Mouse (Mus musculus): ENCODE data around the gene Sun1. TPM values are rescaled to one million over a fixed set of nuclear protein-coding genes. Genes with fewer than 3 reads are reported as not detected.

Sun1 gene
- polyA plus RNA-seq (2015; fragmentation: Nextera tagmentation; extraction: Ambion mirVana): 43.6 and 44.7 TPM in 2 replicates

GRCm38 (mm10) chr5:139199995-139200769 lies at the start of gene Sun1:
Gene Sun1 (plus strand): TSS chr5:139200637.
- H3K9ac ChIP-seq: peak within 1 kb of the TSS; percentile 95
- no peaks in the 10 kb centered on the region for H3K9me3 ChIP-seq
- ATAC-seq (ENCODE audit: low FRiP score): peak; percentile 99
- H3K27ac ChIP-seq: peak within 1 kb of the TSS; percentile 88
- no peaks in the 10 kb centered on the region for H3K36me3 ChIP-seq
- H3K4me1 ChIP-seq (replicated peaks): peaks cover 35% of the 10 kb centered on the region
- WGBS: 1% methylated on average over 63 of the region's 64 CpGs
- peak within 1 kb of the TSS; percentile 88 for H3K4me2 ChIP-seq
- peak within 1 kb of the TSS; percentile 80 for H3K4me3 ChIP-seq
- H3K27me3 ChIP-seq: no peaks in the 10 kb centered on the region

GRCm38 (mm10) chr5:139160899-139161298 lies 39.5 kb upstream of the Sun1 start:
- Histone ChIP-seq H3K27ac (no peak overlapping the region), H3K27me3 (no peaks in the 10 kb centered on the region), H3K9ac (no peak overlapping the region), H3K4me1 (replicated peaks) (no peaks in the 10 kb centered on the region), H3K9me3 (no peaks in the 10 kb centered on the region), H3K4me3 (no peak overlapping the region), H3K36me3 (peaks cover 77% of the 10 kb centered on the region), H3K4me2 (no peak overlapping the region)
- ATAC-seq (ENCODE audit: low FRiP score): no peak
- WGBS: 92% methylated on average over 8 of the region's 8 CpGs

GRCm38 (mm10) chr5:139161632-139162031 lies 38.8 kb upstream of the Sun1 start:
- no peak overlapping the region for H3K4me2 ChIP-seq
- no peaks in the 10 kb centered on the region for H3K27me3 ChIP-seq
- 96% methylated on average over 10 of the region's 10 CpGs for WGBS
- no peak overlapping the region for H3K9ac ChIP-seq
- H3K4me1 ChIP-seq (replicated peaks): no peaks in the 10 kb centered on the region
- no peak overlapping the region for H3K27ac ChIP-seq
- no peak for ATAC-seq (ENCODE audit: low FRiP score)
- H3K4me3 ChIP-seq: no peak overlapping the region
- H3K36me3 ChIP-seq: peaks cover 78% of the 10 kb centered on the region
- H3K9me3 ChIP-seq: no peaks in the 10 kb centered on the region

- no peaks in the 10 kb centered on the region for H3K9me3 ChIP-seq
- no peak overlapping the region for H3K4me3 ChIP-seq
- H3K36me3 ChIP-seq: peaks cover 97% of the 10 kb centered on the region
- no peaks in the 10 kb centered on the region for H3K4me1 ChIP-seq (replicated peaks)
- no peak for ATAC-seq (ENCODE audit: low FRiP score)
- no peak overlapping the region for H3K27ac ChIP-seq
- no peaks in the 10 kb centered on the region for H3K27me3 ChIP-seq
- H3K9ac ChIP-seq: no peak overlapping the region
- 93% methylated on average over 6 of the region's 6 CpGs for WGBS
- no peak overlapping the region for H3K4me2 ChIP-seq
These were observed 33.6 kb upstream of the Sun1 start for GRCm38 (mm10) chr5:139166781-139167361.

DNA sequence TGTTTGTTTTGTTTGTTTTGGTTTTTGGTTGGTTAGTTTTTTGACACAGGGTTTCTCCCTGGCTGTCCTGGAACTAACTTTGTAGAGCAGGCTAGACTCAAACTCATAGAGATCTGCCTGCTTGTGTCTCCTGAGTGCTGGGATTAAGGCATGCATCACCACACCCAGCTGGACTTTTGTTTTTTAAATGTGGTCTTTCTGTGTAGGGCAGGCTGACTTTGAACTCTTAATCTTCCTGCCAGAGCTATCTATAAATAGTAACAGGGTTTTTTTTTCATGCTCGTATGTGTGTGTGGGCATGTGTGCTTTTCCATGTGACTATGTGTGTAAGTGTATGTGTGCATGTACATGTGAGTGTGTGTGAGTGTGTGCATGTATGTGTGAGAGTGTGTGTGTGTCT lies 32.9 kb upstream of the Sun1 start:
- H3K4me2 ChIP-seq: no peak overlapping the region
- no peaks in the 10 kb centered on the region for H3K27me3 ChIP-seq
- H3K9me3 ChIP-seq: no peaks in the 10 kb centered on the region
- ATAC-seq (ENCODE audit: low FRiP score): no peak
- 85% methylated on average over 1 of the region's 1 CpGs for WGBS
- H3K4me3 ChIP-seq: no peak overlapping the region
- no peak overlapping the region for H3K27ac ChIP-seq
- H3K9ac ChIP-seq: no peak overlapping the region
- H3K36me3 ChIP-seq: peaks cover 97% of the 10 kb centered on the region
- no peaks in the 10 kb centered on the region for H3K4me1 ChIP-seq (replicated peaks)

DNA sequence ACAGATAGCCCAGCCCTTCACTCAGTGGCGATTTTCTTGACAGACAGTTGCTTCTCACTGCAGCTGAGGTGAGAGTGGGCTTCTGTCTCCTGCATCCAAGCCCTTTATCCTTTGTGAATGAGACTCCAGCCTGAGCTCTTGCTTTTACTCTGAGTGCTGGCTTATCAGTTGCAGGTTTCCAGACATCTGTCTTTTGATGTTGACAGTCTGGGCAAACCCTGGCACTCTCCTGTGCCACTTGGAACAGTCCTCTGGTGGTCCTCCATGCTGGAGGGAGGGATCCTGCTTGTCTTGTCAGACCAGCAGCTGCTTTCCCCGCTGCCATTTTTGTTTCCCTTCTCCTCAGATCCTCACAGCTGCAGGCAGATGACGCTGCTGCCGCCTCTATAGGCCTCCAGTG lies 28.5 kb upstream of the Sun1 start:
- ATAC-seq (ENCODE audit: low FRiP score): no peak
- H3K27ac ChIP-seq: no peak overlapping the region
- no peaks in the 10 kb centered on the region for H3K9me3 ChIP-seq
- no peak overlapping the region for H3K4me2 ChIP-seq
- WGBS: 94% methylated on average over 4 of the region's 4 CpGs
- peaks cover 14% of the 10 kb centered on the region for H3K4me1 ChIP-seq (replicated peaks)
- H3K27me3 ChIP-seq: no peaks in the 10 kb centered on the region
- no peak overlapping the region for H3K9ac ChIP-seq
- H3K36me3 ChIP-seq: peaks cover 87% of the 10 kb centered on the region
- H3K4me3 ChIP-seq: no peak overlapping the region

- H3K4me1 ChIP-seq (replicated peaks): peaks cover 14% of the 10 kb centered on the region
- no peak overlapping the region for H3K4me3 ChIP-seq
- ATAC-seq (ENCODE audit: low FRiP score): no peak
- peak overlapping the region; percentile 1; the same call in 1 of the 2 replicates for H3K9ac ChIP-seq
- peaks cover 77% of the 10 kb centered on the region for H3K36me3 ChIP-seq
- 75% methylated on average over 10 of the region's 10 CpGs for WGBS
- H3K27ac ChIP-seq: peak overlapping the region; percentile 35; the same call in 1 of the 2 replicates
- no peak overlapping the region for H3K4me2 ChIP-seq
- H3K27me3 ChIP-seq: no peaks in the 10 kb centered on the region
- H3K9me3 ChIP-seq: no peaks in the 10 kb centered on the region
These were observed 26.3 kb upstream of the Sun1 start for GRCm38 (mm10) chr5:139174141-139174540.

- Histone ChIP-seq H3K4me3 (no peak overlapping the region), H3K27me3 (no peaks in the 10 kb centered on the region), H3K9ac (no peak overlapping the region), H3K4me1 (replicated peaks) (peaks cover 14% of the 10 kb centered on the region), H3K4me2 (no peak overlapping the region), H3K27ac (peak overlapping the region; percentile 48), H3K9me3 (no peaks in the 10 kb centered on the region), H3K36me3 (peaks cover 76% of the 10 kb centered on the region)
- 66% methylated on average over 9 of the region's 10 CpGs for WGBS
- ATAC-seq (ENCODE audit: low FRiP score): no peak
These were observed 25.6 kb upstream of the Sun1 start for GRCm38 (mm10) chr5:139174556-139175547.

- H3K4me3 ChIP-seq: no peak overlapping the region
- H3K4me1 ChIP-seq (replicated peaks): peaks cover 11% of the 10 kb centered on the region
- H3K27ac ChIP-seq: no peak overlapping the region
- H3K36me3 ChIP-seq: peaks cover 78% of the 10 kb centered on the region
- peak; percentile 88; the same call in 1 of the 2 replicates for ATAC-seq (ENCODE audit: low FRiP score)
- 31% methylated on average over 11 of the region's 11 CpGs for WGBS
- no peaks in the 10 kb centered on the region for H3K9me3 ChIP-seq
- no peaks in the 10 kb centered on the region for H3K27me3 ChIP-seq
- no peak overlapping the region for H3K9ac ChIP-seq
- H3K4me2 ChIP-seq: no peak overlapping the region
These were observed 21.4 kb upstream of the Sun1 start for GRCm38 (mm10) chr5:139178895-139179631.

DNA sequence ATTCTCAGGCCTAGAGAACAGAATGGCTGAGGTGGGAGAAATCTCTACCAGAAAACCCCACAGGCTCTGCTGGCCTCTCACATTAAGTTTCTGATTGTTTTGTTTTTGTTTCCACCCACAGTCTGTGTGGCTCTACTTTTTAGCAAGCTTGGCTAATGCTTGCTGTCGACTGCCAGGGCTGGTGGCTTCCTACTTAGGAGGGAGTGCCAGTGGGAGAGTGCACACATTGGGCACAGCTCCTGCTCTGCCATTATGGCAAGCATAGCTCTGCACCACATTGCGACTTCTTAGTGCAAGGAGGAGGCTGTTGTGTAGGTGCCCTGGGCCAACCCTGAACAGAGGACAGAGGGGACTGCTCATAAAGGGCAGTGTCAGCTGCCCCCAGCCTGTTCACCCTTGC lies 17.3 kb upstream of the Sun1 start:
- H3K4me3 ChIP-seq: no peak overlapping the region
- WGBS: 94% methylated on average over 2 of the region's 2 CpGs
- H3K9me3 ChIP-seq: no peaks in the 10 kb centered on the region
- no peak overlapping the region for H3K9ac ChIP-seq
- peaks cover 82% of the 10 kb centered on the region for H3K36me3 ChIP-seq
- H3K4me2 ChIP-seq: no peak overlapping the region
- no peak overlapping the region for H3K27ac ChIP-seq
- no peak for ATAC-seq (ENCODE audit: low FRiP score)
- no peaks in the 10 kb centered on the region for H3K27me3 ChIP-seq
- H3K4me1 ChIP-seq (replicated peaks): no peaks in the 10 kb centered on the region

DNA sequence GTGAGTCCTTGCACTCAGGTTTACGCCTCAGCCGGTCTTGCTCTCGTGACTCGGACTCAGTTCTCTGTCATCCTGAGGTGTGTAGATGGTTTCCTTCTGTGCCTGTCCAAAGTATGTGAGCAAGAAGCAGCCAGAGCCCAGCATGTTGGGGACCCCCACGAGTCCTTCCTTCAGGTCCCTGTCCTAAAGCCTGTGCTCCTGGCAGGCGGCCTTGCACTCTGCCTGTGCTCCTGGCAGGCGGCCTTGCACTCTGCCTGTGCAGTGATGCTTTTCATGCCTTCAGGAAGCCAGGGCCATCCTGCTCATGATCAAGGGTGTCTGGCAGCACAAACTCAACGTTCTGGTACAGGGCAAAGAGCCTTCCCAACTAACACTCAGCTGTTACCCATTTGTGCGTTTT lies 16.8 kb upstream of the Sun1 start:
- no peaks in the 10 kb centered on the region for H3K9me3 ChIP-seq
- no peak overlapping the region for H3K4me3 ChIP-seq
- no peak overlapping the region for H3K4me2 ChIP-seq
- no peak for ATAC-seq (ENCODE audit: low FRiP score)
- H3K27me3 ChIP-seq: no peaks in the 10 kb centered on the region
- peaks cover 82% of the 10 kb centered on the region for H3K36me3 ChIP-seq
- no peaks in the 10 kb centered on the region for H3K4me1 ChIP-seq (replicated peaks)
- no peak overlapping the region for H3K9ac ChIP-seq
- 93% methylated on average over 9 of the region's 9 CpGs for WGBS
- H3K27ac ChIP-seq: no peak overlapping the region

Measured in hindbrain, embryonic 13.5 days (tissue).